Mouse (Mus musculus) CH12.LX (cell line): Measurements from ENCODE around the gene Fzd10. TPM values are rescaled to one million over a fixed set of nuclear protein-coding genes. Genes with fewer than 3 reads are reported as not detected.

Experiments
- DNase-seq: peaks from one replicate; pipeline ENCODE4 v3.0.0-alpha.2; 2013; ENCODE audit errors: extremely low read depth
- H3K27ac ChIP-seq: 2 replicates; pipeline ENCODE4 v1.5.1; 2012; ENCODE audit warnings: low read depth, mild to moderate bottlenecking, control low read depth, moderate library complexity; ENCODE audit not compliant: insufficient read depth
- H3K27me3 ChIP-seq: replicated peaks from 2 replicates; pipeline ENCODE3; 2012; ENCODE audit warnings: inconsistent platforms
- H3K36me3 ChIP-seq, 2 experiments: replicated peaks in 1 of 2; 2 replicates each; pipeline versions ENCODE3 to v1.6.1; 2012; ENCODE audit warnings: inconsistent platforms in 1 of 2, low read length in 1 of 2, mild to moderate bottlenecking in 1 of 2, mixed read lengths in 1 of 2, moderate library complexity in 1 of 2; ENCODE audit not compliant: control insufficient read depth in 1 of 2, insufficient read depth in 1 of 2
- H3K4me1 ChIP-seq, 2 experiments: 2 replicates each; pipeline ENCODE4 v1.6.1; 2012; ENCODE audit warnings: inconsistent platforms in 1 of 2, moderate library complexity in 1 of 2; ENCODE audit not compliant: insufficient read depth in 2 of 2, control insufficient read depth in 1 of 2
- H3K4me2 ChIP-seq: 2 replicates; pipeline ENCODE4 v1.6.1; 2012; ENCODE audit warnings: low read depth, mild to moderate bottlenecking, control low read depth; ENCODE audit not compliant: poor library complexity, insufficient read depth, severe bottlenecking
- H3K4me3 ChIP-seq, 3 experiments: fragments of 150-350 bp in 1 of 3; sonication (generic) in 1 of 3; replicated peaks in 1 of 3; 2 replicates each; pipeline versions ENCODE3 to v1.5.1; 2011 to 2012; ENCODE audit warnings: low read depth in 2 of 3, low read length in 2 of 3, mild to moderate bottlenecking in 2 of 3, moderate library complexity in 2 of 3, control low read depth in 1 of 3, improper control_type of control experiment in 1 of 3, inconsistent platforms in 1 of 3, mixed read lengths in 1 of 3; ENCODE audit not compliant: poor library complexity in 1 of 3
- H3K79me2 ChIP-seq: replicated peaks from 2 replicates; pipeline ENCODE4 v1.6.1; 2012; ENCODE audit warnings: mild to moderate bottlenecking, moderate library complexity; ENCODE audit not compliant: control insufficient read depth, poor library complexity, insufficient read depth, severe bottlenecking; ENCODE audit errors: extremely low read depth
- H3K9ac ChIP-seq: 2 replicates; pipeline ENCODE4 v1.6.1; 2012; ENCODE audit warnings: low read depth, mild to moderate bottlenecking, control low read depth, moderate library complexity; ENCODE audit not compliant: insufficient read depth
- H3K9me3 ChIP-seq: replicated peaks from 2 replicates; pipeline ENCODE3; 2012; ENCODE audit warnings: low read length, inconsistent platforms, mixed read lengths
- CHD2 ChIP-seq: IDR thresholded peaks from 2 replicates; pipeline ENCODE4 v1.6.1; 2011; ENCODE audit warnings: low read length, improper control_type of control experiment
- ELF1 ChIP-seq: IDR thresholded peaks from 2 replicates; pipeline ENCODE4 v1.6.1; 2014; ENCODE audit warnings: low read depth, mild to moderate bottlenecking, inconsistent platforms, low read length, improper control_type of control experiment
- EP300 ChIP-seq: IDR thresholded peaks from 2 replicates; pipeline ENCODE4 v1.6.1; 2011; ENCODE audit warnings: low read length, improper control_type of control experiment
- MAFK ChIP-seq: IDR thresholded peaks from 2 replicates; pipeline ENCODE4 v1.6.1; 2011; ENCODE audit warnings: low read length, improper control_type of control experiment; ENCODE audit not compliant: insufficient replicate concordance
- MEF2A ChIP-seq: IDR thresholded peaks from 2 replicates; pipeline ENCODE4 v1.6.1; 2014; ENCODE audit warnings: low read depth, mild to moderate bottlenecking, inconsistent platforms, low read length, improper control_type of control experiment, borderline replicate concordance
- NELFE ChIP-seq: IDR thresholded peaks from 2 replicates; pipeline ENCODE4 v1.6.1; 2011; ENCODE audit warnings: low read depth, low read length, improper control_type of control experiment
- NRF1 ChIP-seq: IDR thresholded peaks from 2 replicates; pipeline ENCODE4 v1.6.1; 2014; ENCODE audit warnings: low read depth, mild to moderate bottlenecking, inconsistent platforms, low read length, improper control_type of control experiment, moderate library complexity
- POLR2A ChIP-seq: IDR thresholded peaks from 2 replicates; pipeline ENCODE4 v1.6.1; 2011; ENCODE audit warnings: low read depth, mild to moderate bottlenecking, improper control_type of control experiment, low read length
- POLR2AphosphoS2 ChIP-seq: IDR thresholded peaks from 2 replicates; pipeline ENCODE4 v1.6.1; 2011; ENCODE audit warnings: low read depth, low read length, improper control_type of control experiment
- RAD21 ChIP-seq: IDR thresholded peaks from 2 replicates; pipeline ENCODE4 v1.6.1; 2011; ENCODE audit warnings: low read depth, mild to moderate bottlenecking, low read length, improper control_type of control experiment, moderate library complexity
- RCOR1 ChIP-seq: conservative IDR thresholded peaks from 2 replicates; pipeline ENCODE4 v1.6.1; 2012; ENCODE audit warnings: low read depth, mild to moderate bottlenecking, inconsistent platforms, low read length, improper control_type of control experiment
- SMC3 ChIP-seq: IDR thresholded peaks from 2 replicates; pipeline ENCODE4 v1.6.1; 2011; ENCODE audit warnings: low read depth, low read length, improper control_type of control experiment
- TCF12 ChIP-seq: IDR thresholded peaks from 2 replicates; pipeline ENCODE4 v1.6.1; 2014; ENCODE audit warnings: low read depth, mild to moderate bottlenecking, inconsistent platforms, low read length, improper control_type of control experiment
- USF2 ChIP-seq: conservative IDR thresholded peaks from 2 replicates; pipeline ENCODE4 v1.6.1; 2011; ENCODE audit warnings: low read depth, low read length, improper control_type of control experiment
- ZC3H11A ChIP-seq: IDR thresholded peaks from 2 replicates; pipeline ENCODE4 v1.6.1; 2012; ENCODE audit warnings: low read depth, mild to moderate bottlenecking, inconsistent platforms, low read length, improper control_type of control experiment
- ZMIZ1 ChIP-seq: IDR thresholded peaks from 2 replicates; pipeline ENCODE4 v1.6.1; 2012; ENCODE audit warnings: low read depth, mild to moderate bottlenecking, inconsistent platforms, low read length, improper control_type of control experiment
- ZNF384 ChIP-seq: IDR thresholded peaks from 2 replicates; pipeline ENCODE4 v1.6.1; 2012; ENCODE audit warnings: low read depth, low read length, improper control_type of control experiment, inconsistent platforms
- dilution Hi-C: fragments of 300-500 bp; cut with MboI; formaldehyde crosslinking; loops from 2 replicates; pipeline ENCODE4 v1.14.3; 2020; ENCODE audit warnings: low sequenced_read_pairs; ENCODE audit not compliant: extremely low pct_unique_long_range_greater_than_20kb, extremely low pct_ligation_motif_present
- in situ Hi-C: fragments of 300-500 bp; cut with MboI; formaldehyde crosslinking; loops from 3 replicates; pipeline ENCODE4 v1.14.3; 2019; ENCODE audit warnings: low sequenced_read_pairs, low pct_ligation_motif_present, low pct_unique_long_range_greater_than_20kb, mixed read lengths
- polyA plus RNA-seq: library from polyadenylated mRNA; unstranded; fragments of >175 nt; gene quantifications from 2 replicates; pipeline ENCODE4 v1.2.1, GENCODE M21; 2012; ENCODE audit warnings: low read depth; ENCODE audit not compliant: insufficient read length
- total RNA-seq, 2 experiments: library from RNA; depleted of rRNA; stranded (reverse); fragments of 300-350 nt in 1 of 2; fragments of >200 nt in 1 of 2; gene quantifications; 2 replicates each; pipeline ENCODE4 v1.2.3; 2012 to 2014

Fzd10 gene
- total and polyA plus RNA-seq, 3 experiments = not detected

GRCm38 (mm10) chr5:128570091-128570490, 30.6 kb upstream of the Fzd10 start:
- peaks cover 78% of the 10 kb centered on the region for H3K9me3 ChIP-seq
- DNase-seq = no peak
- no peak overlapping the region for H3K9ac ChIP-seq
- H3K27me3 ChIP-seq = no peaks in the 10 kb centered on the region
- no peaks in the 10 kb centered on the region for H3K36me3 ChIP-seq
- no peak for TF ChIP-seq POLR2A
- TF ChIP-seq ZNF384 = no peak
- no peak overlapping the region for H3K27ac ChIP-seq
- no peak overlapping the region for H3K4me2 ChIP-seq
- no peaks in the 10 kb centered on the region for H3K4me1 ChIP-seq
- H3K79me2 ChIP-seq = no peaks in the 10 kb centered on the region
- dilution Hi-C loops (no loop called here), in situ Hi-C loops (no loop called here)
- H3K4me3 ChIP-seq = no peak overlapping the region

GRCm38 (mm10) chr5:128570848-128571247, 29.8 kb upstream of the Fzd10 start:
- no peak for TF ChIP-seq ZC3H11A
- no peak for TF ChIP-seq POLR2AphosphoS2
- H3K9me3 ChIP-seq = peaks cover 85% of the 10 kb centered on the region
- dilution Hi-C loops = no loop called here
- no peaks in the 10 kb centered on the region for H3K36me3 ChIP-seq
- DNase-seq = no peak
- in situ Hi-C loops = no loop called here
- no peaks in the 10 kb centered on the region for H3K4me1 ChIP-seq
- H3K27ac ChIP-seq = no peak overlapping the region
- H3K79me2 ChIP-seq = no peaks in the 10 kb centered on the region
- no peak overlapping the region for H3K9ac ChIP-seq
- H3K27me3 ChIP-seq = no peaks in the 10 kb centered on the region
- H3K4me2 ChIP-seq = no peak overlapping the region
- no peak overlapping the region for H3K4me3 ChIP-seq

- H3K79me2 ChIP-seq = no peaks in the 10 kb centered on the region
- dilution Hi-C loops (no loop called here), in situ Hi-C loops (no loop called here)
- TF ChIP-seq NELFE (no peak), ZNF384 (no peak), USF2 (no peak), TCF12 (no peak), RCOR1 (no peak), MEF2A (no peak), MAFK (no peak), CHD2 (no peak), RAD21 (no peak), ZMIZ1 (no peak), SMC3 (no peak), NRF1 (no peak), ELF1 (no peak), EP300 (no peak)
- H3K27me3 ChIP-seq = no peaks in the 10 kb centered on the region
- no peak overlapping the region for H3K9ac ChIP-seq
- no peak for DNase-seq
- no peak overlapping the region for H3K27ac ChIP-seq
- no peak overlapping the region for H3K4me2 ChIP-seq
- no peaks in the 10 kb centered on the region for H3K4me1 ChIP-seq
- no peaks in the 10 kb centered on the region for H3K36me3 ChIP-seq
- peaks cover 88% of the 10 kb centered on the region for H3K9me3 ChIP-seq
- H3K4me3 ChIP-seq = no peak overlapping the region
These were observed 28.9 kb upstream of the Fzd10 start for GRCm38 (mm10) chr5:128571706-128572105.
